Mouse (Mus musculus) bone marrow macrophage, adult 2 months (primary cell): ENCODE measurements around the gene Trmt44.

Source experiments
- CTCF ChIP-seq: IDR thresholded peaks from 2 replicates; pipeline ENCODE4 v1.5.1; 2012; ENCODE audit warnings: low read depth, mild to moderate bottlenecking, low read length, moderate library complexity
- POLR2A ChIP-seq: IDR thresholded peaks from 2 replicates; pipeline ENCODE4 v1.6.1; 2012; ENCODE audit warnings: mild to moderate bottlenecking, low read depth, low read length, borderline replicate concordance

GRCm38 (mm10) chr5:35582445-35583220 lies 7.8 kb upstream of the Trmt44 start, which contains the start of gene Acox3:
- TF ChIP-seq POLR2A (no peak), CTCF (no peak)
